Mouse (Mus musculus): Measurements from ENCODE around the gene Adgrl2. TPM values are rescaled to one million over a fixed set of nuclear protein-coding genes. Genes with fewer than 3 reads are reported as not detected.

The Adgrl2 gene
- total RNA-seq, 2 experiments from 2014 or later, result 18.9 to 36.7 TPM

- peak; percentile 84 for ATAC-seq (replicated peaks; ENCODE audit: low FRiP score, low TSS enrichment, poor library complexity, severe bottlenecking)
These were observed 11.8 kb downstream of the Adgrl2 start for GRCm38 (mm10) chr3:148978541-148978940.

GRCm38 (mm10) chr3:148977838-148978237 lies 12.5 kb downstream of the Adgrl2 start:
- no peak for ATAC-seq (replicated peaks; ENCODE audit: low FRiP score, low TSS enrichment, poor library complexity, severe bottlenecking)

- ATAC-seq (replicated peaks; ENCODE audit: low FRiP score, low TSS enrichment, poor library complexity, severe bottlenecking), result no peak
These were observed 13.2 kb downstream of the Adgrl2 start for GRCm38 (mm10) chr3:148977124-148977529.

GRCm38 (mm10) chr3:148971893-148972596 lies 18.3 kb downstream of the Adgrl2 start:
- ATAC-seq (replicated peaks; ENCODE audit: low FRiP score, low TSS enrichment, poor library complexity, severe bottlenecking), result no peak

GRCm38 (mm10) chr3:148964991-148965605 lies 25.3 kb downstream of the Adgrl2 start:
- no peak for ATAC-seq (replicated peaks; ENCODE audit: low FRiP score, low TSS enrichment, poor library complexity, severe bottlenecking)

- no peak for ATAC-seq (replicated peaks; ENCODE audit: low FRiP score, low TSS enrichment, poor library complexity, severe bottlenecking)
These were observed 26.8 kb downstream of the Adgrl2 start for GRCm38 (mm10) chr3:148963381-148964044.

- ATAC-seq (replicated peaks; ENCODE audit: low FRiP score, low TSS enrichment, poor library complexity, severe bottlenecking), result no peak
These were observed 28.7 kb downstream of the Adgrl2 start for GRCm38 (mm10) chr3:148961611-148962010.

- ATAC-seq (replicated peaks; ENCODE audit: low FRiP score, low TSS enrichment, poor library complexity, severe bottlenecking), result peak; percentile 70
These were observed 29.5 kb downstream of the Adgrl2 start for GRCm38 (mm10) chr3:148960751-148961289.

GRCm38 (mm10) chr3:148960215-148960614 lies 30.1 kb downstream of the Adgrl2 start:
- no peak for ATAC-seq (replicated peaks; ENCODE audit: low FRiP score, low TSS enrichment, poor library complexity, severe bottlenecking)

- ATAC-seq (replicated peaks; ENCODE audit: low FRiP score, low TSS enrichment, poor library complexity, severe bottlenecking), result peak; percentile 82
These were observed 30.9 kb downstream of the Adgrl2 start for GRCm38 (mm10) chr3:148959327-148960025.

GRCm38 (mm10) chr3:148958714-148959113 lies 31.6 kb downstream of the Adgrl2 start:
- no peak for ATAC-seq (replicated peaks; ENCODE audit: low FRiP score, low TSS enrichment, poor library complexity, severe bottlenecking)

- no peak for ATAC-seq (replicated peaks; ENCODE audit: low FRiP score, low TSS enrichment, poor library complexity, severe bottlenecking)
These were observed 32.2 kb downstream of the Adgrl2 start for GRCm38 (mm10) chr3:148958185-148958584.

GRCm38 (mm10) chr3:148956887-148957286 lies 33.5 kb downstream of the Adgrl2 start:
- ATAC-seq (replicated peaks; ENCODE audit: low FRiP score, low TSS enrichment, poor library complexity, severe bottlenecking), result 0 out of 2 replicates have a peak, but pooled peaks have one; percentile 1

- no peak for ATAC-seq (replicated peaks; ENCODE audit: low FRiP score, low TSS enrichment, poor library complexity, severe bottlenecking)
These were observed 40.6 kb downstream of the Adgrl2 start for GRCm38 (mm10) chr3:148949796-148950195.

- ATAC-seq (replicated peaks; ENCODE audit: low FRiP score, low TSS enrichment, poor library complexity, severe bottlenecking), result no peak
These were observed 42.5 kb downstream of the Adgrl2 start for GRCm38 (mm10) chr3:148947805-148948405.

- peak; percentile 68; the same call in 1 of the 2 replicates for ATAC-seq (replicated peaks; ENCODE audit: low FRiP score, low TSS enrichment, poor library complexity, severe bottlenecking)
These were observed 43.1 kb downstream of the Adgrl2 start for GRCm38 (mm10) chr3:148947266-148947665.

- no peak for ATAC-seq (replicated peaks; ENCODE audit: low FRiP score, low TSS enrichment, poor library complexity, severe bottlenecking)
These were observed 44.8 kb downstream of the Adgrl2 start for GRCm38 (mm10) chr3:148945534-148945933.

- ATAC-seq (replicated peaks; ENCODE audit: low FRiP score, low TSS enrichment, poor library complexity, severe bottlenecking), result no peak
These were observed 50.9 kb downstream of the Adgrl2 start for GRCm38 (mm10) chr3:148939457-148939856.

GRCm38 (mm10) chr3:148935056-148935455 lies 55.3 kb downstream of the Adgrl2 start:
- ATAC-seq (replicated peaks; ENCODE audit: low FRiP score, low TSS enrichment, poor library complexity, severe bottlenecking), result peak; percentile 96
